Comparison of ENCODE assay signal across 9 mouse cellular contexts in the genomic region with DNA sequence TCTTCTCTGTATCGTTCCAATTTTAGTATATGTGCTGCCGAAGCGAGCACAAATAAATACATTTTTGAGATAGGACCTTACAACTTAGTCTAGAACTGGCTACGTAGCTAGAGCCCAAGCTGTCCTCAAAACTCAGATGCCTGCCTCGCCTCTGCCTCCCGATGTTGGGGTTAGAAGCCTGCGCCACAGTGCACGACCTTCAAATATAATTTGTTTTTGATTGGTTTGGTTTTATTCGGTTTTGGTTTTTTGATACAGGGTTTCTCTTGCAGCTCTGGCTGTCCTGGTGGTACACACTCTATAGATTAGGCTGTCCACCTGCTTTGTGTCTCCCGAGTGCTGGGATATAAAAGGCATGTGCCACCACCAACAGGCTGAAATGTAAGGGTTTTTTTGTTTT. TPM values are rescaled to one million over a fixed set of nuclear protein-coding genes. Genes with fewer than 3 reads are reported as not detected.
A peak's percentile ranks its signal among the peaks of the same experiment; 100 is the strongest.
DNase-seq lines count a peak whose midpoint lies in the region; ATAC-seq and TF ChIP-seq lines count a peak whose summit lies in the region.
"Had no signal": no experiment of that assay in that cellular context is flagged by ENCODE, and none has a peak within 500 bp of the region (broad histone marks: within the 10 kb centered on the region; RNA-seq: fewer than 3 reads in every experiment).

No protein-coding gene starts in this region.

- no peak for TF ChIP-seq EP300 in heart, postnatal 0 days (IDR thresholded peaks at IDR 0.05; ENCODE audit: low read depth)

- peak overlapping the region; percentile 73 for H3K27ac ChIP-seq in heart, postnatal 0 days (ENCODE audit: low read depth)
- H3K27ac ChIP-seq in cortical plate, adult 2 months (ENCODE audit: insufficient read depth, low read length) = no peak overlapping the region
- H3K27ac ChIP-seq in hindbrain, embryonic 13.5 days = peak overlapping the region; percentile 83
- peak overlapping the region; percentile 68 for H3K27ac ChIP-seq in midbrain, embryonic 12.5 days (replicated peaks)

- DNase-seq in heart, postnatal 0 days (ENCODE audit: low spot score) = no peak
- DNase-seq in heart, postnatal 36 days = no peak
- no peak for DNase-seq in layer of hippocampus, adult 18-20 months (ENCODE audit: low spot score in 2 of 2)
- no peak for DNase-seq in left cerebral cortex, adult 8-10 months (ENCODE audit: low spot score in 2 of 2)
- no peak for DNase-seq in gastrocnemius, adult 18-20 months (ENCODE audit: low spot score)

- H3K9me3 ChIP-seq in heart, postnatal 0 days (replicated peaks; ENCODE audit: control insufficient read depth, low read length) = no peaks in the 10 kb centered on the region
- H3K9me3 ChIP-seq in hindbrain, embryonic 13.5 days = no peaks in the 10 kb centered on the region
- H3K9me3 ChIP-seq in midbrain, embryonic 12.5 days = no peaks in the 10 kb centered on the region

- intact Hi-C loops in heart, postnatal 36 days (cut with DNase I) = no loop called here

- no peak overlapping the region; the same call in 1 of the 2 replicates for H3K4me3 ChIP-seq in heart, postnatal 0 days (ENCODE audit: low read depth, low read length)
- peak overlapping the region; percentile 83; the same call in 1 of the 2 replicates for H3K4me3 ChIP-seq in cortical plate, adult 2 months (ENCODE audit: insufficient read depth, low read length)
- peak overlapping the region; percentile 66 for H3K4me3 ChIP-seq in hindbrain, embryonic 13.5 days
- peak overlapping the region; percentile 82 for H3K4me3 ChIP-seq in midbrain, embryonic 12.5 days

- no peak for TF ChIP-seq CTCF in heart, postnatal 0 days (IDR thresholded peaks at IDR 0.05; ENCODE audit: low read depth)
- no peak for TF ChIP-seq CTCF in cortical plate, adult 2 months (IDR thresholded peaks at IDR 0.05; ENCODE audit: extremely low read depth, insufficient read depth, low read length)

- H3K9ac ChIP-seq in heart, postnatal 0 days (replicated peaks; ENCODE audit: low read depth, low read length) = no peak overlapping the region
- H3K9ac ChIP-seq in hindbrain, embryonic 13.5 days = peak overlapping the region; percentile 87; the same call in 1 of the 2 replicates
- H3K9ac ChIP-seq in midbrain, embryonic 12.5 days (replicated peaks) = peak overlapping the region; percentile 46; the same call in 1 of the 2 replicates

- peak overlapping the region; percentile 59; the same call in 1 of the 2 replicates for H3K4me2 ChIP-seq in heart, postnatal 0 days (ENCODE audit: low read depth, low read length)
- peak overlapping the region; percentile 94 for H3K4me2 ChIP-seq in hindbrain, embryonic 13.5 days
- peak overlapping the region; percentile 98 for H3K4me2 ChIP-seq in midbrain, embryonic 12.5 days (replicated peaks)

- WGBS in heart, postnatal 0 days = 81% methylated on average over 10 of the region's 10 CpGs
- 79% methylated on average over 10 of the region's 10 CpGs for WGBS in hindbrain, embryonic 13.5 days
- 74% methylated on average over 10 of the region's 10 CpGs for WGBS in midbrain, embryonic 12.5 days

- no peak for ATAC-seq in heart, postnatal 0 days (ENCODE audit: insufficient read depth, low read depth)
- no peak for ATAC-seq in hindbrain, embryonic 13.5 days (ENCODE audit: low FRiP score)
- ATAC-seq in midbrain, embryonic 12.5 days (ENCODE audit: low FRiP score, low read depth) = 0 out of 2 replicates have a peak, but pooled peaks have one; percentile 1

- H3K27me3 ChIP-seq in heart, postnatal 0 days (ENCODE audit: control insufficient read depth, insufficient read depth, low read length) = no peaks in the 10 kb centered on the region
- no peaks in the 10 kb centered on the region for H3K27me3 ChIP-seq in hindbrain, embryonic 13.5 days
- H3K27me3 ChIP-seq in midbrain, embryonic 12.5 days = no peaks in the 10 kb centered on the region
- H3K27me3 ChIP-seq: Patski had no signal

- H3K4me1 ChIP-seq in heart, postnatal 0 days (ENCODE audit: control insufficient read depth, insufficient read depth) = peaks cover 47% of the 10 kb centered on the region
- peaks cover 8% of the 10 kb centered on the region for H3K4me1 ChIP-seq in cortical plate, adult 2 months (ENCODE audit: control insufficient read depth, insufficient read depth, low read length)
- H3K4me1 ChIP-seq in hindbrain, embryonic 13.5 days (replicated peaks) = peaks cover 35% of the 10 kb centered on the region
- H3K4me1 ChIP-seq in midbrain, embryonic 12.5 days = peaks cover 28% of the 10 kb centered on the region

- TF ChIP-seq POLR2A in cortical plate, adult 2 months (IDR thresholded peaks at IDR 0.05; ENCODE audit: extremely low read depth, insufficient read depth, low read length) = no peak

- 0 out of 2 replicates have a peak, but pooled peaks cover 3% of the 10 kb centered on the region for H3K36me3 ChIP-seq in heart, postnatal 0 days (replicated peaks; ENCODE audit: control insufficient read depth, insufficient read depth, low read length)
- peaks cover 5% of the 10 kb centered on the region for H3K36me3 ChIP-seq in hindbrain, embryonic 13.5 days
- peaks cover 10% of the 10 kb centered on the region for H3K36me3 ChIP-seq in midbrain, embryonic 12.5 days

RNA-seq across cellular contexts. Expression of gene Bsg, which starts 0.8 kb away (rescaled TPM):
- total RNA-seq in heart, postnatal 0 days (2014; rRNA removed; ENCODE audit: low replicate concordance) = 1,449 and 1,606 TPM in 2 replicates
- 1,256 and 1,260 TPM in 2 replicates for polyA plus RNA-seq in heart, postnatal 0 days (2015; fragmentation: Nextera tagmentation; extraction: Ambion mirVana)
- 1,000 to 10,000 TPM; 1,389 to 1,395 TPM for total RNA-seq in heart, postnatal 36 days (2021)
- 1,018 and 1,074 TPM in 2 replicates for polyA plus RNA-seq in cortical plate, adult 2 months (2012; rRNA removed)
- polyA plus RNA-seq in hindbrain, embryonic 13.5 days (2015; fragmentation: Nextera tagmentation; extraction: Ambion mirVana) = 690 and 717 TPM in 2 replicates
- 540 and 588 TPM in 2 replicates for polyA plus RNA-seq in midbrain, embryonic 12.5 days (2016; fragmentation: Nextera tagmentation; extraction: Ambion mirVana)
- 100 to 1,000 TPM; 554 to 566 TPM for total RNA-seq in layer of hippocampus, adult 18-20 months (2021)
- total RNA-seq in left cerebral cortex, adult 8-10 months (2022) = 100 to 1,000 TPM; 545 to 609 (median 570) TPM
- 100 to 1,000 TPM; 540 to 773 TPM for total RNA-seq in gastrocnemius, adult 18-20 months (2021)

RNA-seq across cellular contexts. Expression of gene Hcn2, which starts 12.9 kb away (rescaled TPM):
- 3.5 and 5.5 TPM in 2 replicates for total RNA-seq in heart, postnatal 0 days (2014; rRNA removed; ENCODE audit: low replicate concordance)
- polyA plus RNA-seq in heart, postnatal 0 days (2015; fragmentation: Nextera tagmentation; extraction: Ambion mirVana) = 0.40 and 0.45 TPM in 2 replicates
- 10 to 100 TPM; 20.0 to 26.8 TPM for total RNA-seq in heart, postnatal 36 days (2021)
- polyA plus RNA-seq in cortical plate, adult 2 months (2012; rRNA removed) = 123 and 128 TPM in 2 replicates
- 0.43 and 0.64 TPM in 2 replicates for polyA plus RNA-seq in hindbrain, embryonic 13.5 days (2015; fragmentation: Nextera tagmentation; extraction: Ambion mirVana)
- 0.18 and 0.25 TPM in 2 replicates for polyA plus RNA-seq in midbrain, embryonic 12.5 days (2016; fragmentation: Nextera tagmentation; extraction: Ambion mirVana)
- 100 to 1,000 TPM; 134 TPM for total RNA-seq in layer of hippocampus, adult 18-20 months (2021)
- total RNA-seq in left cerebral cortex, adult 8-10 months (2022) = 100 to 1,000 TPM; 162 to 182 (median 166) TPM
- under 1 TPM; 0.47 to 0.66 TPM for total RNA-seq in gastrocnemius, adult 18-20 months (2021)

RNA-seq across cellular contexts. Expression of gene Gzmm, which starts 14.7 kb away (rescaled TPM):
- total RNA-seq in heart, postnatal 0 days (2014; rRNA removed; ENCODE audit: low replicate concordance) = 2.4 and 2.5 TPM in 2 replicates
- 2.1 and 2.8 TPM in 2 replicates for polyA plus RNA-seq in heart, postnatal 0 days (2015; fragmentation: Nextera tagmentation; extraction: Ambion mirVana)
- total RNA-seq in heart, postnatal 36 days (2021) = 1 to 10 TPM; 6.5 to 8.4 TPM
- 1.1 and 1.4 TPM in 2 replicates for polyA plus RNA-seq in cortical plate, adult 2 months (2012; rRNA removed)
- 1.1 and 1.4 TPM in 2 replicates for polyA plus RNA-seq in hindbrain, embryonic 13.5 days (2015; fragmentation: Nextera tagmentation; extraction: Ambion mirVana)
- 1.4 TPM in 2 replicates for polyA plus RNA-seq in midbrain, embryonic 12.5 days (2016; fragmentation: Nextera tagmentation; extraction: Ambion mirVana)
- 1 to 10 TPM; 3.3 to 3.6 TPM for total RNA-seq in layer of hippocampus, adult 18-20 months (2021)
- total RNA-seq in left cerebral cortex, adult 8-10 months (2022) = 1 to 10 TPM; 2.2 to 3.6 (median 3.2) TPM
- total RNA-seq in gastrocnemius, adult 18-20 months (2021) = 10 to 100 TPM in 1 of 2 experiments, 1 to 10 TPM in 1; 8.3 to 10.1 TPM

RNA-seq across cellular contexts. Expression of gene Cdc34, which starts 21.5 kb away (rescaled TPM):
- 162 and 183 TPM in 2 replicates for total RNA-seq in heart, postnatal 0 days (2014; rRNA removed; ENCODE audit: low replicate concordance)
- 115 and 120 TPM in 2 replicates for polyA plus RNA-seq in heart, postnatal 0 days (2015; fragmentation: Nextera tagmentation; extraction: Ambion mirVana)
- 100 to 1,000 TPM; 178 to 198 TPM for total RNA-seq in heart, postnatal 36 days (2021)
- 110 TPM in 2 replicates for polyA plus RNA-seq in cortical plate, adult 2 months (2012; rRNA removed)
- 92.7 and 100 TPM in 2 replicates for polyA plus RNA-seq in hindbrain, embryonic 13.5 days (2015; fragmentation: Nextera tagmentation; extraction: Ambion mirVana)
- 139 and 156 TPM in 2 replicates for polyA plus RNA-seq in midbrain, embryonic 12.5 days (2016; fragmentation: Nextera tagmentation; extraction: Ambion mirVana)
- total RNA-seq in layer of hippocampus, adult 18-20 months (2021) = 10 to 100 TPM; 65.4 to 74.2 TPM
- 10 to 100 TPM; 65.7 to 72.5 (median 70.4) TPM for total RNA-seq in left cerebral cortex, adult 8-10 months (2022)
- 100 to 1,000 TPM; 388 to 419 TPM for total RNA-seq in gastrocnemius, adult 18-20 months (2021)

RNA-seq across cellular contexts. Expression of gene Tpgs1, which starts 34.4 kb away (rescaled TPM):
- 19.7 and 28.3 TPM in 2 replicates for total RNA-seq in heart, postnatal 0 days (2014; rRNA removed; ENCODE audit: low replicate concordance)
- 43.6 and 45.3 TPM in 2 replicates for polyA plus RNA-seq in heart, postnatal 0 days (2015; fragmentation: Nextera tagmentation; extraction: Ambion mirVana)
- 10 to 100 TPM; 18.1 to 19.9 TPM for total RNA-seq in heart, postnatal 36 days (2021)
- polyA plus RNA-seq in cortical plate, adult 2 months (2012; rRNA removed) = 87.5 and 88.2 TPM in 2 replicates
- 86.5 and 93.4 TPM in 2 replicates for polyA plus RNA-seq in hindbrain, embryonic 13.5 days (2015; fragmentation: Nextera tagmentation; extraction: Ambion mirVana)
- polyA plus RNA-seq in midbrain, embryonic 12.5 days (2016; fragmentation: Nextera tagmentation; extraction: Ambion mirVana) = 62.4 and 72.3 TPM in 2 replicates
- total RNA-seq in layer of hippocampus, adult 18-20 months (2021) = 10 to 100 TPM; 64.4 to 68.5 TPM
- 10 to 100 TPM; 65.1 to 74.5 (median 69.8) TPM for total RNA-seq in left cerebral cortex, adult 8-10 months (2022)
- 10 to 100 TPM; 19.1 to 19.7 TPM for total RNA-seq in gastrocnemius, adult 18-20 months (2021)

Comparison
In these comparisons a context has a peak if more than half of its experiments do, and no peak if none do; other contexts are left out.
1. RNA of gene Hcn2, which starts 12.9 kb away (total RNA-seq): 162 to 182 TPM in left cerebral cortex, adult 8-10 months and 134 TPM in layer of hippocampus, adult 18-20 months; 20.0 to 26.8 TPM in heart, postnatal 36 days, 3.5 to 5.5 TPM in heart, postnatal 0 days and 0.47 to 0.66 TPM in gastrocnemius, adult 18-20 months; every median in the first group is over 4 times any median in the second.
2. Peak in every context shown above with its lines, with median percentiles within 50 percentile points of each other: H3K4me2 ChIP-seq.